Mouse (Mus musculus) heart, postnatal 0 days (tissue): ENCODE results near the gene Erf.

ENCODE experiments used
- CTCF ChIP-seq: IDR thresholded peaks from 2 replicates; pipeline ENCODE4 v1.5.1; 2016; ENCODE audit warnings: antibody characterized with exemption, control low read depth, low read depth
- EP300 ChIP-seq: IDR thresholded peaks from 2 replicates; pipeline ENCODE4 v1.6.1; 2016; ENCODE audit warnings: antibody characterized with exemption, low read depth

GRCm38 (mm10) chr7:25246079-25246758 is 4.3 kb downstream of the Erf start:
- TF ChIP-seq EP300 (no peak), CTCF (no peak)
